Mouse (Mus musculus) left cerebral cortex, postnatal 36 days (tissue): ENCODE measurements around the gene Kif16b. TPM values are rescaled to one million over a fixed set of nuclear protein-coding genes. Genes with fewer than 3 reads are reported as not detected.

Source experiments
- total RNA-seq, 2 experiments: library from RNA; stranded (reverse); gene quantifications; 2 replicates each; pipeline ENCODE4 v1.2.3; 2021

Kif16b gene
- total RNA-seq, 2 experiments from 2014 or later = 12.6 to 13.8 TPM

Other genes starting within 250 kb of the Kif16b start
- gene Snrpb2, start 161.5 kb upstream of the Kif16b start, total RNA-seq = 10 to 100 TPM; 31.2 to 41.7 TPM
- gene Otor, start 176.9 kb upstream of the Kif16b start, total RNA-seq = not detected